Mouse (Mus musculus): Measurements from ENCODE around the gene Hhipl1.

- TF ChIP-seq EP300 (optimal IDR thresholded peaks at IDR 0.05) (no peak), CTCF (IDR thresholded peaks at IDR 0.05; ENCODE audit: low read depth) (no peak)
Measured at GRCm38 (mm10) chr12:108316655-108317054, 10.6 kb downstream of the Hhipl1 start.
